Comparison of ENCODE assay signal across 9 mouse cellular contexts in genomic region chr15:6259957-6260740, GRCm38 (mm10). TPM values are rescaled to one million over a fixed set of nuclear protein-coding genes. Genes with fewer than 3 reads are reported as not detected.
DNase-seq lines count a peak whose midpoint lies in the region; ATAC-seq lines count a peak whose summit lies in the region.
"Had no signal": no experiment of that assay in that cellular context is flagged by ENCODE, and none has a peak within 500 bp of the region (broad histone marks: within the 10 kb centered on the region; RNA-seq: fewer than 3 reads in every experiment).

No protein-coding gene starts in this region.

- H3K9ac ChIP-seq in midbrain, embryonic 11.5 days (ENCODE audit: low read length) = no peak overlapping the region
- H3K9ac ChIP-seq in midbrain, embryonic 16.5 days (ENCODE audit: low read depth, low read length) = no peak overlapping the region
- no peak overlapping the region for H3K9ac ChIP-seq in stomach, embryonic 16.5 days (ENCODE audit: low read length)
- H3K9ac ChIP-seq: forebrain, embryonic 12.5 days had no signal

- 42% methylated on average over 3 of the region's 3 CpGs for WGBS in midbrain, embryonic 11.5 days
- WGBS in midbrain, embryonic 16.5 days = 43% methylated on average over 3 of the region's 3 CpGs
- 28% methylated on average over 3 of the region's 3 CpGs for WGBS in stomach, embryonic 16.5 days

- no peak overlapping the region for H3K4me3 ChIP-seq in midbrain, embryonic 11.5 days (ENCODE audit: low read depth, low read length)
- no peak overlapping the region for H3K4me3 ChIP-seq in midbrain, embryonic 16.5 days (ENCODE audit: low read depth, low read length)
- H3K4me3 ChIP-seq in stomach, embryonic 16.5 days (replicated peaks; ENCODE audit: low read length) = no peak overlapping the region
- H3K4me3 ChIP-seq: forebrain, embryonic 12.5 days had no signal

- no peak for DNase-seq in midbrain, embryonic 11.5 days (ENCODE audit: low spot score, missing footprints)
- DNase-seq in heart, adult 9 months (ENCODE audit: low spot score in 2 of 2) = peak; percentile 50 to 81
- DNase-seq in kidney, postnatal 14 days = peak; percentile 56
- DNase-seq in thymus, postnatal 36 days = no peak
- DNase-seq in natural killer cell, adult 2 months (ENCODE audit: low spot score in 2 of 2) = no peak

- no peaks in the 10 kb centered on the region for H3K4me1 ChIP-seq in midbrain, embryonic 11.5 days (ENCODE audit: control insufficient read depth, insufficient read depth, low read length)
- H3K4me1 ChIP-seq in midbrain, embryonic 16.5 days (ENCODE audit: control insufficient read depth, insufficient read depth, low read length) = no peaks in the 10 kb centered on the region
- H3K4me1 ChIP-seq in stomach, embryonic 16.5 days (ENCODE audit: control insufficient read depth, insufficient read depth, low read length) = peaks cover 9% of the 10 kb centered on the region
- H3K4me1 ChIP-seq: forebrain, embryonic 12.5 days had no signal

- no peaks in the 10 kb centered on the region for H3K36me3 ChIP-seq in midbrain, embryonic 11.5 days (ENCODE audit: control insufficient read depth, insufficient read depth, low read length)
- H3K36me3 ChIP-seq in midbrain, embryonic 16.5 days (ENCODE audit: control insufficient read depth, insufficient read depth, low read length) = no peaks in the 10 kb centered on the region
- no peaks in the 10 kb centered on the region for H3K36me3 ChIP-seq in stomach, embryonic 16.5 days (ENCODE audit: control insufficient read depth, insufficient read depth, low read length)
- H3K36me3 ChIP-seq: forebrain, embryonic 12.5 days had no signal

- no peak overlapping the region for H3K27ac ChIP-seq in midbrain, embryonic 11.5 days (ENCODE audit: low read depth, low read length)
- no peak overlapping the region for H3K27ac ChIP-seq in midbrain, embryonic 16.5 days (ENCODE audit: low read length)
- H3K27ac ChIP-seq in stomach, embryonic 16.5 days (ENCODE audit: low read length) = peak overlapping the region; percentile 74
- H3K27ac ChIP-seq: forebrain, embryonic 12.5 days had no signal

- no peaks in the 10 kb centered on the region for H3K9me3 ChIP-seq in midbrain, embryonic 11.5 days (ENCODE audit: control insufficient read depth, low read length)
- H3K9me3 ChIP-seq in midbrain, embryonic 16.5 days (replicated peaks; ENCODE audit: control insufficient read depth, low read length, poor library complexity, severe bottlenecking) = no peaks in the 10 kb centered on the region
- no peaks in the 10 kb centered on the region for H3K9me3 ChIP-seq in stomach, embryonic 16.5 days (replicated peaks; ENCODE audit: control insufficient read depth, low read length)
- H3K9me3 ChIP-seq: forebrain, embryonic 12.5 days had no signal

- H3K27me3 ChIP-seq in midbrain, embryonic 11.5 days (ENCODE audit: control insufficient read depth, insufficient read depth, low read length) = no peaks in the 10 kb centered on the region
- H3K27me3 ChIP-seq in midbrain, embryonic 16.5 days (ENCODE audit: control insufficient read depth, insufficient read depth, low read depth, low read length) = no peaks in the 10 kb centered on the region
- no peaks in the 10 kb centered on the region for H3K27me3 ChIP-seq in stomach, embryonic 16.5 days (ENCODE audit: control insufficient read depth, insufficient read depth, low read length)
- H3K27me3 ChIP-seq: forebrain, embryonic 12.5 days had no signal

- no peak overlapping the region for H3K4me2 ChIP-seq in midbrain, embryonic 11.5 days
- H3K4me2 ChIP-seq in midbrain, embryonic 16.5 days (ENCODE audit: low read length) = no peak overlapping the region
- H3K4me2 ChIP-seq in stomach, embryonic 16.5 days (ENCODE audit: low read depth, low read length) = 0 out of 2 replicates have a peak overlapping the region, but pooled peaks have one; percentile 12
- H3K4me2 ChIP-seq: forebrain, embryonic 12.5 days had no signal

- peak; percentile 44; the same call in 1 of the 2 replicates for ATAC-seq in midbrain, embryonic 11.5 days (ENCODE audit: low FRiP score)
- no peak for ATAC-seq in midbrain, embryonic 16.5 days
- ATAC-seq in stomach, embryonic 16.5 days (ENCODE audit: insufficient read depth, low FRiP score) = peak; percentile 66
- ATAC-seq in monocyte, adult 5-6 weeks (replicated peaks; ENCODE audit: insufficient number of reproducible peaks, low FRiP score, low TSS enrichment, poor library complexity, severe bottlenecking) = no peak

RNA-seq across cellular contexts. Expression of gene Dab2, which starts 39.4 kb away (rescaled TPM):
- polyA plus RNA-seq in midbrain, embryonic 11.5 days (2014; fragmentation: Nextera tagmentation; extraction: Ambion mirVana) = 62.1 and 85.2 TPM in 2 replicates
- polyA plus RNA-seq in midbrain, embryonic 16.5 days (2015; fragmentation: Nextera tagmentation; extraction: Ambion mirVana) = 15.1 and 19.4 TPM in 2 replicates
- polyA plus RNA-seq in stomach, embryonic 16.5 days (2015; fragmentation: Nextera tagmentation; extraction: Ambion mirVana) = 46.1 and 50.0 TPM in 2 replicates
- 0.19 to 0.53 TPM (median 0.29 TPM) in 3 replicates for total RNA-seq in monocyte, adult 5-6 weeks (2017)

Comparison
In these comparisons a context has a peak if more than half of its experiments do, and no peak if none do; other contexts are left out.
1. ATAC-seq: peak in midbrain, embryonic 11.5 days (single experiment) and stomach, embryonic 16.5 days (single experiment); none in midbrain, embryonic 16.5 days (single experiment) and monocyte, adult 5-6 weeks (single experiment).
2. DNase-seq: peak in heart, adult 9 months (2 of 2) and kidney, postnatal 14 days (single experiment); none in midbrain, embryonic 11.5 days (single experiment), thymus, postnatal 36 days (0 of 2) and natural killer cell, adult 2 months (0 of 2).